Mouse (Mus musculus): Measurements from ENCODE around the gene Olfr544. TPM values are rescaled to one million over a fixed set of nuclear protein-coding genes. Genes with fewer than 3 reads are reported as not detected.

The Olfr544 gene
- polyA plus RNA-seq, 1 experiment from 2014 or later: not detected

DNA sequence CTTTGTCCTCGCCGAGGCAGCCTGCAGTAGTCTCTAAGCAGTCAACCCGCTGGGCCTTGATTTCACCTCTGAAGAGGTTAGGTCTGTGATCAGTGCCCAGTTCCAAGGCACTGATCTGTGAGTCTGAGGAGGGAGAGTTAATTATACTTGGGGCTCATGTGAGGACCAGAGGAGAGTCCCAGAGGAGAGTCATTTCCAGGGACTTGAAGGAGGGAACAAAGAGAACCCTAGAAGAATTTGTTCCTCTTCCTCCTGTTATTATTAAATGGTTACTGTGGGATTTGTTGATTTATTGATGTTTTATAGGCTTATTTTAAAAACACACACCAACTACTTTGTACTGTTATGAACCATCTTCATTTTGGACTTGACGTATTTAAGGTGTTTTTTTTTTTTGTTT is 6.5 kb downstream of the Olfr544 start, which contains the start of gene Olfr543:
Gene Olfr543 (minus strand): TSS at position 101 of the 400 bp plus-strand sequence.
- no peak within 1 kb of the TSS for H3K27ac ChIP-seq (ENCODE audit: low read depth, low read length)
- H3K9ac ChIP-seq (ENCODE audit: low read depth, low read length): no peak within 1 kb of the TSS
- no peaks in the 10 kb centered on the region for H3K36me3 ChIP-seq (ENCODE audit: control insufficient read depth, insufficient read depth, low read length)
- 92% methylated on average over 4 of the region's 4 CpGs for WGBS
- H3K9me3 ChIP-seq (ENCODE audit: control insufficient read depth, low read length): no peaks in the 10 kb centered on the region
- no peaks in the 10 kb centered on the region for H3K27me3 ChIP-seq (ENCODE audit: control insufficient read depth, insufficient read depth, low read length)
- no peak within 1 kb of the TSS for H3K4me2 ChIP-seq (replicated peaks; ENCODE audit: low read depth, low read length)
- no peak for ATAC-seq (ENCODE audit: low FRiP score, low TSS enrichment)
- H3K4me1 ChIP-seq (ENCODE audit: control insufficient read depth, insufficient read depth, low read length): no peaks in the 10 kb centered on the region
- no peak within 1 kb of the TSS for H3K4me3 ChIP-seq (ENCODE audit: low read length)

DNA sequence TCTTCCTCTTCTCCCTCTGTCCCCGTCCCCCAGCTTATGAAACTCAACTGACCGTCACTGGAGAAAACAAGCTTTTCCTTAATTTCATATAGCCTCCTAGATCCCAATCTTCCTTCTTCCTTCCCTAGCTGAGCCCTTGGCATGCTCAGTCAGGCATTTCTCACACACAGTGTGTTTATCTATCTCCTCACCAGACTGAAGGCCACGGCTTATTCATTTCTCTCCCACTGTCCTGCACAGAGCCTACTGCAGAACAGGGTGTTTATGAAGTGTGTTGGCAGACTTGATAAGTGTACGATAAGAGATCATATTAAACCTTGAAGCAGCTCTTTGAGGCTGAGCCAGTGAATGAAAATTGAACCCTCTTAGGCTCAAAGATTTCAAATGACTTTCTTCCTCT is 7.3 kb downstream of the Olfr544 start:
- Histone ChIP-seq H3K27me3 (ENCODE audit: control insufficient read depth, insufficient read depth, low read length) (no peaks in the 10 kb centered on the region), H3K4me1 (ENCODE audit: control insufficient read depth, insufficient read depth, low read length) (no peaks in the 10 kb centered on the region), H3K27ac (ENCODE audit: low read depth, low read length) (no peak overlapping the region), H3K9ac (ENCODE audit: low read depth, low read length) (no peak overlapping the region), H3K36me3 (ENCODE audit: control insufficient read depth, insufficient read depth, low read length) (no peaks in the 10 kb centered on the region), H3K4me2 (replicated peaks; ENCODE audit: low read depth, low read length) (no peak overlapping the region), H3K4me3 (ENCODE audit: low read length) (no peak overlapping the region), H3K9me3 (ENCODE audit: control insufficient read depth, low read length) (no peaks in the 10 kb centered on the region)
- ATAC-seq (ENCODE audit: low FRiP score, low TSS enrichment): no peak
- 75% methylated on average over 4 of the region's 4 CpGs for WGBS

DNA sequence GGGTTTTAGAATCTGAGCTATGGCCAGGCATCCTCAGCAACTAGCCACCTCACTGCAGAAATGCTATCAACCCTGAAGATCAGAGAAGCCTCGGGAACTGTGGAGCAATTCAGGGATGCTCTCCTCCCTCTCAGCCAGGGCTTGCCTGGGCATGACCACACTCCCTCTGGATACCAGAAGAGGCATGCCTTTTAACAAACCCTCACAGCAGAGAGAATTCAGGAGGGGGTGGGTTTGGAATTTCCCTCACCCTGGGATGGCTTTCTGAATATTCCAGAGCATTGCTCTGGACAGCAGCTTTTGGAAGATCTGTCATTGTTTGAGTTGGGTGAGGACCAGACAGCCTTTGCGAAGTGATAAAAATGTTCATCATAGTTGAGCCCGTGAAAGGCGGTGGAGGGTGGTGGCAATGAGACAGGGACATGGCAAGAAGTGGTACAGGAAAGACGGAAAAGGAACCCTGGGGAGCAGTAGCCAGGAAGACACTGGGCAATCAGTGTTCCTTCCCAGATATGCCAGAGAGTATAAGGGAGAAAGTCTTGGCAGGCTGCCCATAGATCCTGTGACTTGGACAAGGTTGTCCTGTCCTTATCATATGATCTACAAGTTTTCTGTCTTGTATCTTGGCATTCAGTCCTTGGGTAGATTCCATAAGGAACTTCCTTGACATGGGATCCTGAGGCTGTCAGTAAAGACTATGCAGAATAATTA is 8.6 kb downstream of the Olfr544 start:
- no peak overlapping the region for H3K9ac ChIP-seq (ENCODE audit: low read depth, low read length)
- no peak overlapping the region for H3K4me3 ChIP-seq (ENCODE audit: low read length)
- no peaks in the 10 kb centered on the region for H3K4me1 ChIP-seq (ENCODE audit: control insufficient read depth, insufficient read depth, low read length)
- H3K9me3 ChIP-seq (ENCODE audit: control insufficient read depth, low read length): no peaks in the 10 kb centered on the region
- H3K36me3 ChIP-seq (ENCODE audit: control insufficient read depth, insufficient read depth, low read length): no peaks in the 10 kb centered on the region
- WGBS: 64% methylated on average over 5 of the region's 5 CpGs
- no peak overlapping the region for H3K27ac ChIP-seq (ENCODE audit: low read depth, low read length)
- 0 out of 2 replicates have a peak, but pooled peaks have one; percentile 47 for ATAC-seq (ENCODE audit: low FRiP score, low TSS enrichment)
- no peak overlapping the region for H3K4me2 ChIP-seq (replicated peaks; ENCODE audit: low read depth, low read length)
- no peaks in the 10 kb centered on the region for H3K27me3 ChIP-seq (ENCODE audit: control insufficient read depth, insufficient read depth, low read length)

DNA sequence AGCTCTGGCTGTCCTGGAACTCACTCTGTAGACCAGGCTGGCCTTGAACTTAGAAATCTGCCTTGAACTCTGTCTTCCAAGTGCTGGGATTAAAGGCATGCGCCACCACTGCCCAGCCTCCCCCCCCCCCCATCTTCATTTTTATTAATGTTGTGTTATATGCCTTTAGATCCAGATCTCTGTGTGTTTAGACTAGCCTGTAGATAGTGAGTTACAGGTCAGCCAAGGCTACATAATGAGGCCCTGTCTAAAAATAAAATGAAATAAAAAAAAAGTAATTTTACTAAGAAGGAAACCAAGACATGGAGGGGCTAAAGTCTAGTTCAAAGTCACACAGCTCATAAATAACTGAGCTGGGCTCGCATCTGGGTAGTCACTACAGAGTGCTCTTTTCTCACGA is 9.2 kb downstream of the Olfr544 start:
- H3K9me3 ChIP-seq (ENCODE audit: control insufficient read depth, low read length): no peaks in the 10 kb centered on the region

DNA sequence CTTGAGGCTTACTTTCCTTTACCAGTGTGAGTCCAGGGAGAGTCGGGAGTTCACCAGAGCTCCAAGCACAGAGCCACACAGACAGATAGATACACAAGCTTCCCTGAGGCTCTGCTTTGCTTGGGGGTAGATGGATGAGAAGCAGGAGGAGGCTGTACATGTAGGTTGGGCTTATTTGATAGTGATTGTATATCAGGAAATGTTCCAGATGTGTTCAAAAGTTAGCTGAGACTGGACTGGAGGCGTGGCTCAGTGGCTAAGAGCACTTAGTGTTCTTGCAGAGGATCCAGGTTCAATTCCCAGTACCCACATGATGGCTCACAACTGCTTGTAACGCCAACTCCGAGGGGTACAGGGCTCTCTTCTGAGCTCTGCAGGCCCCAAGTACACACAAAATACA is 9.7 kb downstream of the Olfr544 start:
- H3K36me3 ChIP-seq (ENCODE audit: control insufficient read depth, insufficient read depth, low read length): no peaks in the 10 kb centered on the region
- no peaks in the 10 kb centered on the region for H3K9me3 ChIP-seq (ENCODE audit: control insufficient read depth, low read length)
- H3K4me3 ChIP-seq (ENCODE audit: low read length): no peak overlapping the region
- no peak overlapping the region for H3K4me2 ChIP-seq (replicated peaks; ENCODE audit: low read depth, low read length)
- H3K4me1 ChIP-seq (ENCODE audit: control insufficient read depth, insufficient read depth, low read length): no peaks in the 10 kb centered on the region
- no peak for ATAC-seq (ENCODE audit: low FRiP score, low TSS enrichment)
- H3K9ac ChIP-seq (ENCODE audit: low read depth, low read length): no peak overlapping the region
- WGBS: 85% methylated on average over 4 of the region's 4 CpGs
- no peaks in the 10 kb centered on the region for H3K27me3 ChIP-seq (ENCODE audit: control insufficient read depth, insufficient read depth, low read length)
- no peak overlapping the region for H3K27ac ChIP-seq (ENCODE audit: low read depth, low read length)

More for the DNA sequence above, 9.2 kb downstream of the Olfr544 start:
- H3K4me1 ChIP-seq (ENCODE audit: control insufficient read depth, insufficient read depth, low read length): no peaks in the 10 kb centered on the region
- no peak for ATAC-seq (ENCODE audit: low FRiP score, low TSS enrichment)
- H3K4me3 ChIP-seq (ENCODE audit: low read length): no peak overlapping the region
- 70% methylated on average over 3 of the region's 3 CpGs for WGBS
- H3K27ac ChIP-seq (ENCODE audit: low read depth, low read length): no peak overlapping the region
- H3K27me3 ChIP-seq (ENCODE audit: control insufficient read depth, insufficient read depth, low read length): no peaks in the 10 kb centered on the region
- no peak overlapping the region for H3K4me2 ChIP-seq (replicated peaks; ENCODE audit: low read depth, low read length)
- no peaks in the 10 kb centered on the region for H3K36me3 ChIP-seq (ENCODE audit: control insufficient read depth, insufficient read depth, low read length)
- H3K9ac ChIP-seq (ENCODE audit: low read depth, low read length): no peak overlapping the region

DNA sequence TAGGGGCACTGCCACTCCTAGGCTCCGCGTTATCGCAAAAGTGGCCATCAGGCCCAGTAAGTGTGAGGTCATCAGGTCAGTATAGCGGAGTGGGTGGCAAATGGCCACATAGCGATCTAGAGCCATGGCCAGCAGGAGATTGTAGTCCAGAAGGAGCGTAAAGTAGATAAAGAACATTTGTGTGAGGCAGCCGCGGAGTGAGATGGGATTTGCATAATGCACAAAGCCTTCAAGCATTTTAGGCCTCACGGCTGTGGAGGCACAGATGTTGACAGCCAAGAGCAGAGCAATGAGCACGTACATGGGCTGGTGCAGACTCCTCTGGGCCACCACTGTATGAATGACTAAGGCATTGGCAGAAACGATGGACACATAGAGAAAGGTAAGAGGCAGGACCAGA is 10.7 kb downstream of the Olfr544 start:
- H3K4me3 ChIP-seq (ENCODE audit: low read length): no peak overlapping the region
- WGBS: 78% methylated on average over 11 of the region's 11 CpGs
- no peak overlapping the region for H3K4me2 ChIP-seq (replicated peaks; ENCODE audit: low read depth, low read length)
- no peaks in the 10 kb centered on the region for H3K36me3 ChIP-seq (ENCODE audit: control insufficient read depth, insufficient read depth, low read length)
- no peaks in the 10 kb centered on the region for H3K27me3 ChIP-seq (ENCODE audit: control insufficient read depth, insufficient read depth, low read length)
- ATAC-seq (ENCODE audit: low FRiP score, low TSS enrichment): no peak
- H3K27ac ChIP-seq (ENCODE audit: low read depth, low read length): no peak overlapping the region
- H3K9me3 ChIP-seq (ENCODE audit: control insufficient read depth, low read length): no peaks in the 10 kb centered on the region
- H3K9ac ChIP-seq (ENCODE audit: low read depth, low read length): no peak overlapping the region
- H3K4me1 ChIP-seq (ENCODE audit: control insufficient read depth, insufficient read depth, low read length): no peaks in the 10 kb centered on the region

DNA sequence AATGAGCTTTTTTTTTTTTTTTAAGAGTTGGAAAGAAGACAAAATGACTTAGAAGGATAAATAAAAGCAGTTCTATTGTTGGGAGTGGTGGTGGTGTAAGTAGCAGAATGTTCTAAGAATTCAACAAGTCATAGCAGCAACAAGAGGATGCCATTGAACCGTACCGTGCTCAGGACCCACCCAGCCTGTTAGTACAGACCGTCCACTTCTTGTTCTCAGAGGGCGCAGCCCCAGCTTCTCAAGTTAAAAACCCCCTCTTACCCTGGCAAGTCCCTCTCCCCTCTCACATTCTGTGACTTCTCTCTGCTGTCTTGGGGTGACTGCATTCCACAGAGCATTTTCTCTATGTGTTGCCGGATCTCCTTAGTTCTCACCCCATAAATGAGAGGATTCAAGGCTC is 11.5 kb downstream of the Olfr544 start:
- no peak overlapping the region for H3K9ac ChIP-seq (ENCODE audit: low read depth, low read length)
- H3K4me2 ChIP-seq (replicated peaks; ENCODE audit: low read depth, low read length): no peak overlapping the region
- H3K27ac ChIP-seq (ENCODE audit: low read depth, low read length): no peak overlapping the region
- no peaks in the 10 kb centered on the region for H3K9me3 ChIP-seq (ENCODE audit: control insufficient read depth, low read length)
- WGBS: 94% methylated on average over 5 of the region's 5 CpGs
- no peaks in the 10 kb centered on the region for H3K36me3 ChIP-seq (ENCODE audit: control insufficient read depth, insufficient read depth, low read length)
- no peaks in the 10 kb centered on the region for H3K27me3 ChIP-seq (ENCODE audit: control insufficient read depth, insufficient read depth, low read length)
- H3K4me1 ChIP-seq (ENCODE audit: control insufficient read depth, insufficient read depth, low read length): no peaks in the 10 kb centered on the region
- H3K4me3 ChIP-seq (ENCODE audit: low read length): no peak overlapping the region
- no peak for ATAC-seq (ENCODE audit: low FRiP score, low TSS enrichment)

DNA sequence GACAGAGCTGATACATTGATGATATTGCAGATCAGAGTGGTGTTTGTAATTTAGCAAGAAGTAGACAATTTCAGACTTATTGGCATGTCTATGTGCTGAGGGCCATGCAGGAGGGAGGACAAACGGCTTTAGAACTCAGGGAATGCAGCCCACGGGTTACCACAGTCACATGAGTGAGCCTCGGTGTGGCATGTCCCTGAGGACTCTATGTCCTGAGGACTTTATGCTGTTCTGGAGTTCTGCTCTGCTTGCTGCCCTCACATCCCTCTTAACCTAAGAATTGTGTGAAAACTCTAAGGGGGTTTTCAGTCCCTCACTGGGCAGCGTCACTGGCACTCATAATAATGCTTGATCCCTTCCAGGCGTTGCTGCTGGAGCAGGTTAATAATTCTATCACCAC is 15.4 kb downstream of the Olfr544 start:
- Histone ChIP-seq H3K27ac (ENCODE audit: low read depth, low read length) (no peak overlapping the region), H3K27me3 (ENCODE audit: control insufficient read depth, insufficient read depth, low read length) (no peaks in the 10 kb centered on the region), H3K4me2 (replicated peaks; ENCODE audit: low read depth, low read length) (no peak overlapping the region), H3K9ac (ENCODE audit: low read depth, low read length) (no peak overlapping the region), H3K4me1 (ENCODE audit: control insufficient read depth, insufficient read depth, low read length) (no peaks in the 10 kb centered on the region), H3K4me3 (ENCODE audit: low read length) (no peak overlapping the region), H3K9me3 (ENCODE audit: control insufficient read depth, low read length) (no peaks in the 10 kb centered on the region), H3K36me3 (ENCODE audit: control insufficient read depth, insufficient read depth, low read length) (peaks cover 19% of the 10 kb centered on the region)
- 61% methylated on average over 5 of the region's 5 CpGs for WGBS
- no peak for ATAC-seq (ENCODE audit: low FRiP score, low TSS enrichment)

DNA sequence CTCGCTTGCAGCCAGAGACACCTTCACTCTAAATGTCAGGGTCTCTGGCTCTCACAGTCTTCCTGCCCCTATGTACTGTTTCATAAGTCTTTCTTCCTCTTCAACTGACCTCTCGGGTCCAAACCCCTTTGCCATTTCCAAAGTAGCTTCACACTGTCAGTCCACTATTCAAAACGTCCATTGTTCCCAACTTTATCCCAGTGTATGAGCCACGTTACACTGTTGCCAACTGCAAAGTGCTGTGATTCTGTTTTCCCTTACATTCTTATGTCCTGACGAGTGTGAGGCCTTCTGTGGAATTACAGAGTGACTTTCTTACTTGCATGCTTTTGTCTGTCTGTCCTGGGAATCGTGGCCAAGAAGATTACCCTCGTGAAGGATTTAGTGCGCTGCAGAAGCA is 20.5 kb downstream of the Olfr544 start:
- Histone ChIP-seq H3K9me3 (ENCODE audit: control insufficient read depth, low read length) (no peaks in the 10 kb centered on the region), H3K4me1 (ENCODE audit: control insufficient read depth, insufficient read depth, low read length) (no peaks in the 10 kb centered on the region), H3K4me2 (replicated peaks; ENCODE audit: low read depth, low read length) (no peak overlapping the region), H3K9ac (ENCODE audit: low read depth, low read length) (no peak overlapping the region), H3K27ac (ENCODE audit: low read depth, low read length) (no peak overlapping the region), H3K4me3 (ENCODE audit: low read length) (no peak overlapping the region), H3K36me3 (ENCODE audit: control insufficient read depth, insufficient read depth, low read length) (peaks cover 68% of the 10 kb centered on the region), H3K27me3 (ENCODE audit: control insufficient read depth, insufficient read depth, low read length) (no peaks in the 10 kb centered on the region)
- ATAC-seq (ENCODE audit: low FRiP score, low TSS enrichment): no peak
- 89% methylated on average over 8 of the region's 8 CpGs for WGBS

Measured in kidney, embryonic 14.5 days (tissue).